Mouse (Mus musculus) liver, embryonic 11.5 days (tissue): Measurements from ENCODE around the gene Prkca. TPM values are rescaled to one million over a fixed set of nuclear protein-coding genes. Genes with fewer than 3 reads are reported as not detected.

Source experiments
- ATAC-seq: fragments of 200-750 bp; cut with Nextera tagmentation; replicated peaks from 2 replicates; pipeline ENCODE4 v1.8.0; 2017; ENCODE audit warnings: moderate number of reproducible peaks, mild to moderate bottlenecking, moderate TSS enrichment, moderate library complexity; ENCODE audit not compliant: low FRiP score
- DNase-seq: peaks from one replicate; pipeline ENCODE4 v3.0.0-alpha.2; 2017; ENCODE audit warnings: low spot score
- H3K27ac ChIP-seq: fragments of 300-500 bp; sonication (generic); 2 replicates; pipeline ENCODE4 v1.5.1; 2014; ENCODE audit warnings: mild to moderate bottlenecking, low read depth, low read length, control low read depth
- H3K27me3 ChIP-seq: fragments of 300-500 bp; sonication (generic); replicated peaks from 2 replicates; pipeline ENCODE4 v1.6.1; 2014; ENCODE audit warnings: low read length, mixed read lengths; ENCODE audit not compliant: control insufficient read depth, insufficient read depth
- H3K36me3 ChIP-seq: fragments of 300-500 bp; sonication (generic); 2 replicates; pipeline ENCODE4 v1.6.1; 2014; ENCODE audit warnings: mild to moderate bottlenecking, low read length, moderate library complexity, mixed read lengths; ENCODE audit not compliant: control insufficient read depth, insufficient read depth
- H3K4me1 ChIP-seq: fragments of 300-500 bp; sonication (generic); replicated peaks from 2 replicates; pipeline ENCODE4 v1.6.1; 2014; ENCODE audit warnings: low read length, mixed read lengths; ENCODE audit not compliant: control insufficient read depth, insufficient read depth
- H3K4me2 ChIP-seq: fragments of 300-500 bp; sonication (generic); 2 replicates; pipeline ENCODE4 v1.6.1; 2014; ENCODE audit warnings: mild to moderate bottlenecking, control low read depth, moderate library complexity
- H3K4me3 ChIP-seq: fragments of 300-500 bp; sonication (generic); 2 replicates; pipeline ENCODE4 v1.5.1; 2014; ENCODE audit warnings: low read depth, low read length, control low read depth
- H3K9ac ChIP-seq: fragments of 300-500 bp; sonication (generic); 2 replicates; pipeline ENCODE4 v1.6.1; 2014; ENCODE audit warnings: low read depth, low read length, control low read depth
- H3K9me3 ChIP-seq: fragments of 300-500 bp; sonication (generic); 2 replicates; pipeline ENCODE4 v1.6.1; 2016; ENCODE audit warnings: low read length, inconsistent platforms, mixed read lengths; ENCODE audit not compliant: control insufficient read depth
- WGBS: fragments of 180-500 bp; shearing (Covaris S2); extraction: QIAGEN DNeasy Blood & Tissue Kit; methylation state at CpG from one replicate; pipeline ENCODE4 v1.1.7; 2014; 5-methylcytosine and 5-hydroxymethylcytosine counted together
- polyA plus RNA-seq: library from polyadenylated mRNA; unstranded; fragments of >200 nt; fragmentation: Nextera tagmentation; extraction: Ambion mirVana; gene quantifications from 2 replicates; pipeline ENCODE4 v1.2.1, GENCODE M21; 2014

Prkca gene
- polyA plus RNA-seq, 1 experiment from 2014 or later, result 12.4 TPM

DNA sequence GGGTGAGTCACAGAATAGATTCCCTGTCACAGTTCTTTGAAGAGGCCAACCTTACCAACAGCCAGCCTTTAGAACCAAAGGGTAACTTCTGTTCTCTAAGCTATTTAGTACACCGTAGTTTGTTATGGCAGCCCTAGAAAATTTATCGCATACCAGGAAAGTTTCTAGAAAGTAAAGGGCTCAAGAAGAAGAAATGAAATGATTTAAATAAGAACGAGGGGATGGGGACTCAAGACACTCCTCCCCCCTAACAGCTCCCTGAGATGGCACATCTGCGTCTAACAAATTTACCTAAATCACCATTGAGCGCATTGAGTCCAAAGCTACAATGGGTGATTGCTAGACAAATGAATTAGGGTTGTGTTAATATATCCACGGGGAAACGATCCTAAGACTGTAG, 140.9 kb downstream of the Prkca start:
- Histone ChIP-seq H3K36me3 (no peaks in the 10 kb centered on the region), H3K4me3 (no peak overlapping the region), H3K27me3 (no peaks in the 10 kb centered on the region), H3K9ac (no peak overlapping the region), H3K4me2 (no peak overlapping the region), H3K27ac (no peak overlapping the region), H3K9me3 (no peaks in the 10 kb centered on the region), H3K4me1 (no peaks in the 10 kb centered on the region)
- ATAC-seq (no peak), DNase-seq (no peak)
- 90% methylated on average over 7 of the region's 7 CpGs for WGBS

DNA sequence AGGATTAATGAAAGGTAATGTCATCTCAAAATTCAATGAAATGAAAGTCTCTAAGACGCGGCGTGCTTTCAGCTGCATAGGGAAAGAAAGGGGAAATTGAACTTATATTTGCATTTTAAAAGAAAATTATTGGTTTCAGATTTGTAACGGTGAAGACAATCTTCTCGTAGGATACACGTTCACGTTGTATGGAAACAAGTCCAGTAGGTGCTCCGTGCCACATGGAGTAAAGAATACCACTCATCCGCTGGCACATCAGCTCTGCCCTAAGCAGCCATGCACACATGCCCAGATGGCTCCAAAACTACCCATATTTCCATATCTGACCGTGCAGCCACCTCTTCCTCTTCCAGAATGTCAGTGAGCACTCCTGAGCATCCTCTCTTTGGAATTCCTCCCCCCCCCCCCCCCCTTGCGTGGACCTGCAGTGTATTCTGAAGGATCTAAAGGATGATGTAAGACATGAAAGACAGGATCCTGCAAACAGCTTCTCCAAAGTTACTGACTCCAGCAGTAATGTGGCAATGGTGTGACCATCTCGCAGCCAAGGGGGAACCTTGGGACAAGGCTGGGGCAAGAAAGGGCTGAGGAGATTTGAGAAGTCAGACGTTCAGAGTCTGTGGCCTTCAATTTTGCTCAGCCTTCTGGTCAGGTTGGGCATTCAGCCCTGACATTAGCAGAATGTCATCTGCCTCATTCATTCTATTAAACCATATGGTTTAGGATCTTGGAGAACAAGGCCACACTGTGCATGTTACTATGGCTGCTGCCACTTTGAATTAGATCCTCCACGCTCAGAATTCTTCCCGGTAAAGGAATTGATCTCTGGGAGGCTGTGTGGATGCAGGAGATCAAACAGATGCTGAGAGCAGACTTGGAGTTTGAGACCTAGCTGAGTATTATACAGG, 142.8 kb downstream of the Prkca start:
- no peaks in the 10 kb centered on the region for H3K9me3 ChIP-seq
- H3K9ac ChIP-seq, result no peak overlapping the region
- H3K4me1 ChIP-seq, result no peaks in the 10 kb centered on the region
- no peak overlapping the region for H3K4me2 ChIP-seq
- H3K36me3 ChIP-seq, result no peaks in the 10 kb centered on the region
- WGBS, result 88% methylated on average over 15 of the region's 15 CpGs
- DNase-seq (no peak), ATAC-seq (no peak)
- no peaks in the 10 kb centered on the region for H3K27me3 ChIP-seq
- no peak overlapping the region for H3K27ac ChIP-seq
- H3K4me3 ChIP-seq, result no peak overlapping the region

DNA sequence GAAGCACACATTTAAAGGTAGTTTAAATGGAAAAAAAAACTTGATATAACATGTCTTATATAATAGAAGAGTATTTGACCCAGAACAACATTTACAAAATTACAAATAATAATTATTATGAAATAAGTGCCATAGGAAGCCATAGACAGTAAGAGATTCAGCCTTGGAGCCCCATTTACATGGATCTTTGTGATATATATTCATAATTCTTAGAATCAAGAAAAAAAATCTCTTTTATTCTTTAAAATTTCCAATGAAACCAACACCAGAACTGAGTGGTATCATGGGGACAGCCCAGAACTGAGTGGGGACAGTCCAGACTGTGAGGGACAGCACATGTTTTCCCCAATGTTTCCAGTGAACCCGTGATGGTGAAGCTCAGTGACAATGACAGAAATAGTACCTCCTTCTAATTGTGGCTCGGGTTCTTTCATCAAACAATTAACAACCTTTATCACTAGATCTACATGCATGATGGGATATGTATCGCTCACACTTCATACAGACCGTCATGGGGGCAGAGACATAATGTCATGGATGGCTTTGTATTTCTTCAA, 144.2 kb downstream of the Prkca start:
- no peaks in the 10 kb centered on the region for H3K36me3 ChIP-seq
- H3K9me3 ChIP-seq, result no peaks in the 10 kb centered on the region
- WGBS, result 85% methylated on average over 4 of the region's 4 CpGs
- no peaks in the 10 kb centered on the region for H3K27me3 ChIP-seq
- no peak overlapping the region for H3K9ac ChIP-seq
- H3K4me1 ChIP-seq, result no peaks in the 10 kb centered on the region
- H3K4me3 ChIP-seq, result no peak overlapping the region
- DNase-seq, result no peak
- ATAC-seq, result no peak
- H3K4me2 ChIP-seq, result no peak overlapping the region
- H3K27ac ChIP-seq, result no peak overlapping the region

DNA sequence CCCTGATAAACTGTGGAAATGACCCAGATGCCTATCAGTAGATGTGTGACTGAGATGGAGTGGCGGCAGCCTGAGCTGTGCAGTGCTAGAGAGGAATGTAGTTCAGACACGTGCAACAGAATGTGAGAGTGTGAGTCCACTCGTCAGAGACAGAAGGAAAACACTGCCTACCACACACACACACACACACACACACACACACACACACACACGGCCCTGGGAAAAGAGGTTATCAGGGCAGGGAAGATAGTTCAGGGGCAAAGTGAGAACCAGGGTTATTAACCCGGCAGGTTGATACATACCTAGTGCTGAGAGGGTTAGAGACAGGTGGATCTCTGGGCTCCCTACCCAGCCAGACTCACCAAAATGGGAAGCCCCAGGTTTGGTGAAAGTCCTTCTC, 145.1 kb downstream of the Prkca start:
- H3K27me3 ChIP-seq, result no peaks in the 10 kb centered on the region
- no peak for DNase-seq
- no peak overlapping the region for H3K4me2 ChIP-seq
- no peaks in the 10 kb centered on the region for H3K36me3 ChIP-seq
- no peak overlapping the region for H3K9ac ChIP-seq
- H3K27ac ChIP-seq, result no peak overlapping the region
- H3K4me1 ChIP-seq, result no peaks in the 10 kb centered on the region
- no peaks in the 10 kb centered on the region for H3K9me3 ChIP-seq
- ATAC-seq, result no peak
- 47% methylated on average over 5 of the region's 5 CpGs for WGBS
- no peak overlapping the region for H3K4me3 ChIP-seq

DNA sequence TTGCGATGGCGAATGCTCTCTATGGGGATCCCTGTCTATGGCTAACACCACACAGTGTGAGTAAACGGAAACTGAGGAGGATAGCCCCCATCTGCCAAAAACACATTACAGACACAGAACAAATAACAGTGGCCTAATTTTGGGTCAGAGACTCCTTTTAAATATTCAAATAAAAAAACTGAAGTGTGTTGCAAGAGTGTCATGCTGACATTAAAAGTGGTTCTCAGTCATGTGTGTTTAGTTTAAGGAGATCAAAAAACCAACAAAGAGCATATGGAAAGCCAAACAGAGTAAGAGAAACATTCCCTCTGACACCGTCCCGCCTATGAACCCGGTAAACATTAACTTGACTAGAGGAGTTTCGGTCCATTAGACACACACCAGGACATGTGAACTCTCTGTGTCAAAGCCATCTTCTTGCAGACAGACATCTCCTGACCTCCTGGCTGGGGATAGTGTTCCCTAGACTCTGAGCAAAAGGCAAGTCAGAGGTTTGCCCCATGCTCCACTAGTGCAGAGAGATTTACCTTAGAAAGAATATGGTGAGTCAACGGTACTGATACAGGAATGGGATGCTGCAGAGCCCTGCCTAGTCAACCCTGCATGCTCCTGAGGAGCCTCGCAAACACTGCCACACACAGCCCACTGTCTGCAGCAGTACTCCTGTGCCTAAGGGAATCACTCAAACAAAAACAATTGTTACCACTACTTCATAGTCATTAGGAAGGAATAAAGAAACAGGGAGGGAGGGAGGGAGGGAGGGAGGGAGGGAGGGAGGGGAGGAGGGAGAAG, 146.1 kb downstream of the Prkca start:
- H3K4me2 ChIP-seq, result 0 out of 2 replicates have a peak overlapping the region, but pooled peaks have one; percentile 6

DNA sequence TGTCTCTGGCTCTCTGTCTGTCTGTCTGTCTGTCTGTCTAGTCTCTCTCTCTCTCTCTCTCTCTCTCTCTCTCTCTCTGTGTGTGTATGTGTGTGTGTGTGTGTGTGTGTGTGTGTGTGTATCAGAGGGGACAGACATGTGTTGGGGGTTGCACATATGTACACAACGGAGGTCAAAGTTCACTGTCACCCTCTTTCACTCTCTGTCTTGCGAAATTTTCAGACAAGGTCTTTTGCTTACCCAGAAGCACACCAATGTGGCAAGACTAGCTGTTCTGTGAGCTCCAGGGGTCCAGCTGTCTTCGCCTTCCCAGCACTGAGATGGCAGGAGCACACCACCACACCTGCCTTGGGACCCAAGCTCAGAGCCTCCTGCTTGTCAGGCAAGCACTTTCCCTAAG, 146.9 kb downstream of the Prkca start:
- peak; percentile 42; the same call in 1 of the 2 replicates for ATAC-seq
- Histone ChIP-seq H3K9me3 (no peaks in the 10 kb centered on the region), H3K27ac (peak overlapping the region; percentile 23), H3K4me2 (no peak overlapping the region), H3K36me3 (no peaks in the 10 kb centered on the region), H3K4me1 (no peaks in the 10 kb centered on the region), H3K4me3 (no peak overlapping the region), H3K27me3 (no peaks in the 10 kb centered on the region), H3K9ac (no peak overlapping the region)
- DNase-seq, result no peak
- 74% methylated on average over 3 of the region's 3 CpGs for WGBS

More for the DNA sequence above, 146.1 kb downstream of the Prkca start:
- peak overlapping the region; percentile 23; the same call in 1 of the 2 replicates for H3K27ac ChIP-seq
- H3K27me3 ChIP-seq, result no peaks in the 10 kb centered on the region
- H3K36me3 ChIP-seq, result no peaks in the 10 kb centered on the region
- H3K9ac ChIP-seq, result no peak overlapping the region
- DNase-seq (no peak), ATAC-seq (no peak)
- no peak overlapping the region for H3K4me3 ChIP-seq
- WGBS, result 69% methylated on average over 9 of the region's 9 CpGs
- H3K4me1 ChIP-seq, result no peaks in the 10 kb centered on the region
- H3K9me3 ChIP-seq, result no peaks in the 10 kb centered on the region

DNA sequence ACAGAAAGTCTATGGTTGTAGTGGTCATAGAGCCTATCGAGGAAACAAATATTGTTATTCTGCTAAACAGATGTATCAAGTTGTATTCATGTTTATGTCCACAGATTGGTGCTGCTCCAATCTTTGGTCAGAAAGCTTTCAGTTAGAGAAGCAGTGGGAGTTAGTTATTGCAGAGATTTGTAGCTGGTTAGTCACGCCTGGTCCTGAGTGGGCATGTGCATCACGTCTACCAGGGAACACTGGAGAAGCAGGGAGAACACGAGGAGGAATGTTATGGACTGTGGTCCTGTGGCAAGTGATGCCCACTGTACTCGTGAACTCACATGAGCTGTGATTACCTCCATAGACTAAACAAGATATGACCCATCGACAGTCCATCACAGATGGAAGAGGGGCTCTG, 153.4 kb downstream of the Prkca start:
- ATAC-seq, result no peak
- Histone ChIP-seq H3K4me2 (no peak overlapping the region), H3K9me3 (no peaks in the 10 kb centered on the region), H3K36me3 (no peaks in the 10 kb centered on the region), H3K9ac (no peak overlapping the region), H3K4me1 (no peaks in the 10 kb centered on the region), H3K27ac (no peak overlapping the region), H3K4me3 (no peak overlapping the region), H3K27me3 (no peaks in the 10 kb centered on the region)
- WGBS, result 79% methylated on average over 6 of the region's 6 CpGs
- DNase-seq, result no peak

DNA sequence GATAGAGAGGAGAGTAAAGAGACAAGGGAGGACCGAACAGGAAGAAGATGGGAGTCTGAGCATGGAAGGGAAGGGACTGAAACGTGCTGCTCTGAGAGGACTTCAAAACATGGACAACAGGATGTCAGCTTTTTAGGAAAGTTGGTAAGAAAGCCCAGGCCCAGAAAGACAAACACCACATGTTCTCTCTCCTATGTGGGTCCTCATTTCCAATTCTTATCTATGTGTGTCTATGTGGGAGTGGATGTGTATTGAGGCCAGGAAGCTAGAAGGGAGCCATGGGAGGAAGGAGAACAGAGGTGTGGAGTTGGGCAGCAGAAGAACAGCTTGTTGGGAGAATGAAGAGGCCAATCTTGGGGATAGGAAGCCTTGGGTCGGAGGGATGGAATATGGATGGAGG, 154.4 kb downstream of the Prkca start:
- Histone ChIP-seq H3K27me3 (no peaks in the 10 kb centered on the region), H3K9me3 (no peaks in the 10 kb centered on the region), H3K9ac (no peak overlapping the region), H3K4me1 (no peaks in the 10 kb centered on the region), H3K36me3 (no peaks in the 10 kb centered on the region), H3K4me2 (no peak overlapping the region), H3K27ac (no peak overlapping the region), H3K4me3 (no peak overlapping the region)
- WGBS, result 79% methylated on average over 3 of the region's 3 CpGs
- ATAC-seq, result no peak
- DNase-seq, result no peak
